Mouse (Mus musculus): Measurements from ENCODE around the gene Hoxd8.

DNA sequence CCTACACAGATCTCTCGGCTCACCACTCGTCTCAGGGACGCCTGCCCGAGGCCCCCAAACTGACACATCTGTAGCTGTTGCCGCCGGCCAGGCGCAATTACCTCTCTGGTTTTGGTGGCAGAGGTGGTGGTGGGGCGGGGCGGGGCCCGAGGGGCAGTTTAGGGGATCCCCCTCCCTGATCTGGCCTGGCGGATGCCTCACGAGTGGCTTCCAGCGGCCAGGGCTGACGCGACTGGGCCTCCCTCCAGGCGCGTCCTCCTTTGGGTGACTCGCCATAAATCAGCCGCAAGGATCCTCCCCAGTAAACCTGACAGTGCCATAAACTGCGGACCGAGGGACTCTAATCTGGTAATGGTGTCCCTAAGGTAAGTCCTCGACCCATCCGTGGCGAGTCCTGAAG is 42.6 kb downstream of the Hoxd8 start:
- no peak for TF ChIP-seq CTCF (IDR thresholded peaks at IDR 0.05; ENCODE audit: borderline replicate concordance, insufficient read depth, low read depth, low read length)
- no peak for TF ChIP-seq POLR2A (IDR thresholded peaks at IDR 0.05; ENCODE audit: borderline replicate concordance, insufficient read depth, low read length)

All from cerebellum, adult 2 months (tissue).